15 mouse cellular contexts compared by ENCODE assay signal in genomic region chr2:130639276-130639675, GRCm38 (mm10). TPM values are rescaled to one million over a fixed set of nuclear protein-coding genes. Genes with fewer than 3 reads are reported as not detected.
DNase-seq lines count a peak whose midpoint lies in the region; ATAC-seq and TF ChIP-seq lines count a peak whose summit lies in the region.
"Had no signal": no experiment of that assay in that cellular context is flagged by ENCODE, and none has a peak within 500 bp of the region (broad histone marks: within the 10 kb centered on the region; RNA-seq: fewer than 3 reads in every experiment).

No protein-coding gene starts in this region.

- ATAC-seq in kidney, embryonic 15.5 days (replicated peaks; ENCODE audit: low FRiP score) = no peak
- no peak for ATAC-seq in stomach, embryonic 16.5 days (ENCODE audit: insufficient read depth, low FRiP score)

- peak overlapping the region; percentile 6; the same call in 1 of the 2 replicates for H3K4me3 ChIP-seq in layer of hippocampus, adult 2 months
- no peak overlapping the region for H3K4me3 ChIP-seq in kidney, embryonic 15.5 days (replicated peaks)
- no peak overlapping the region for H3K4me3 ChIP-seq in stomach, embryonic 16.5 days (replicated peaks; ENCODE audit: low read length)
- H3K4me3 ChIP-seq: forebrain, embryonic 12.5 days; heart, embryonic 12.5 days; hindbrain, embryonic 15.5 days had no signal

- peak overlapping the region; percentile 34 for H3K27ac ChIP-seq in layer of hippocampus, adult 2 months
- peak overlapping the region; percentile 87 for H3K27ac ChIP-seq in kidney, embryonic 15.5 days
- H3K27ac ChIP-seq in stomach, embryonic 16.5 days (ENCODE audit: low read length) = peak overlapping the region; percentile 74
- H3K27ac ChIP-seq: forebrain, embryonic 12.5 days; hindbrain, embryonic 15.5 days had no signal

- no peak for TF ChIP-seq CTCF in layer of hippocampus, adult 2 months (conservative IDR thresholded peaks at IDR 0.05)

- no peak overlapping the region for H3K9ac ChIP-seq in kidney, embryonic 15.5 days
- H3K9ac ChIP-seq in stomach, embryonic 16.5 days (ENCODE audit: low read length) = no peak overlapping the region
- H3K9ac ChIP-seq: forebrain, embryonic 12.5 days; heart, embryonic 12.5 days; hindbrain, embryonic 15.5 days had no signal

- no peak overlapping the region for H3K4me2 ChIP-seq in kidney, embryonic 15.5 days
- H3K4me2 ChIP-seq in stomach, embryonic 16.5 days (ENCODE audit: low read depth, low read length) = no peak overlapping the region
- H3K4me2 ChIP-seq: forebrain, embryonic 12.5 days; heart, embryonic 12.5 days; hindbrain, embryonic 15.5 days had no signal

- H3K27me3 ChIP-seq in kidney, embryonic 15.5 days = peaks cover 36% of the 10 kb centered on the region
- peaks cover 12% of the 10 kb centered on the region for H3K27me3 ChIP-seq in stomach, embryonic 16.5 days (ENCODE audit: control insufficient read depth, insufficient read depth, low read length)

- no peaks in the 10 kb centered on the region for H3K9me3 ChIP-seq in kidney, embryonic 15.5 days (replicated peaks)
- H3K9me3 ChIP-seq in stomach, embryonic 16.5 days (replicated peaks; ENCODE audit: control insufficient read depth, low read length) = no peaks in the 10 kb centered on the region
- H3K9me3 ChIP-seq: forebrain, embryonic 12.5 days; heart, embryonic 12.5 days; hindbrain, embryonic 15.5 days had no signal

- peaks cover 64% of the 10 kb centered on the region for H3K4me1 ChIP-seq in kidney, embryonic 15.5 days
- peaks cover 20% of the 10 kb centered on the region for H3K4me1 ChIP-seq in stomach, embryonic 16.5 days (ENCODE audit: control insufficient read depth, insufficient read depth, low read length)

- 0 out of 2 replicates have a peak, but pooled peaks cover 4% of the 10 kb centered on the region for H3K36me3 ChIP-seq in kidney, embryonic 15.5 days
- no peaks in the 10 kb centered on the region for H3K36me3 ChIP-seq in stomach, embryonic 16.5 days (ENCODE audit: control insufficient read depth, insufficient read depth, low read length)
- H3K36me3 ChIP-seq: forebrain, embryonic 12.5 days; heart, embryonic 12.5 days had no signal

- DNase-seq in layer of hippocampus, adult 2 months (ENCODE audit: low spot score in 2 of 2) = no peak
- DNase-seq in layer of hippocampus, postnatal 25 days (ENCODE audit: extremely low spot score in 1 of 2, low spot score in 1 of 2) = no peak
- peak; percentile 49 for DNase-seq in brain, adult 2 months (ENCODE audit: low read depth, low spot score)
- no peak for DNase-seq in thymus, postnatal 10 days (ENCODE audit: low spot score in 2 of 2)
- DNase-seq in urinary bladder, postnatal 10 days (ENCODE audit: low spot score) = no peak
- no peak for DNase-seq in right cerebral cortex, postnatal 36 days (ENCODE audit: low spot score in 2 of 2)
- DNase-seq: adrenal gland, adult 8-10 months; layer of hippocampus, postnatal 36 days; left cerebral cortex, postnatal 4 days; lung, adult 18-20 months had no signal

- WGBS in kidney, embryonic 15.5 days = 83% methylated on average over 6 of the region's 6 CpGs
- WGBS in stomach, embryonic 16.5 days = 71% methylated on average over 6 of the region's 6 CpGs

RNA-seq across cellular contexts. Expression of gene Lzts3, which starts 3.3 kb away (rescaled TPM):
- 100 to 1,000 TPM; 185 to 196 TPM for total RNA-seq in layer of hippocampus, adult 2 months (2021)
- 100 to 1,000 TPM; 159 to 163 TPM for total RNA-seq in layer of hippocampus, postnatal 25 days (2021)
- 12.2 and 13.0 TPM in 2 replicates for polyA plus RNA-seq in kidney, embryonic 15.5 days (2015; fragmentation: Nextera tagmentation; extraction: Ambion mirVana)
- polyA plus RNA-seq in stomach, embryonic 16.5 days (2015; fragmentation: Nextera tagmentation; extraction: Ambion mirVana) = 7.5 and 8.4 TPM in 2 replicates

RNA-seq across cellular contexts. Expression of gene Ubox5, which starts 9.4 kb away (rescaled TPM):
- 10 to 100 TPM; 11.0 to 11.7 TPM for total RNA-seq in layer of hippocampus, adult 2 months (2021)
- 1 to 10 TPM; 9.2 to 9.7 TPM for total RNA-seq in layer of hippocampus, postnatal 25 days (2021)
- 12.6 and 13.6 TPM in 2 replicates for polyA plus RNA-seq in kidney, embryonic 15.5 days (2015; fragmentation: Nextera tagmentation; extraction: Ambion mirVana)
- 9.6 and 10.7 TPM in 2 replicates for polyA plus RNA-seq in stomach, embryonic 16.5 days (2015; fragmentation: Nextera tagmentation; extraction: Ambion mirVana)

RNA-seq across cellular contexts. Expression of gene Fastkd5, which starts 9.4 kb away (rescaled TPM):
- total RNA-seq in layer of hippocampus, adult 2 months (2021) = 1 to 10 TPM; 8.8 to 8.9 TPM
- 1 to 10 TPM; 7.9 to 9.1 TPM for total RNA-seq in layer of hippocampus, postnatal 25 days (2021)
- polyA plus RNA-seq in kidney, embryonic 15.5 days (2015; fragmentation: Nextera tagmentation; extraction: Ambion mirVana) = 17.3 TPM in 2 replicates
- 14.7 and 16.0 TPM in 2 replicates for polyA plus RNA-seq in stomach, embryonic 16.5 days (2015; fragmentation: Nextera tagmentation; extraction: Ambion mirVana)

RNA-seq across cellular contexts. Expression of gene Ddrgk1, which starts 25.2 kb away (rescaled TPM):
- total RNA-seq in layer of hippocampus, adult 2 months (2021) = 10 to 100 TPM; 97.6 to 98.1 TPM
- 10 to 100 TPM; 84.1 to 88.1 TPM for total RNA-seq in layer of hippocampus, postnatal 25 days (2021)
- 64.7 and 76.8 TPM in 2 replicates for polyA plus RNA-seq in kidney, embryonic 15.5 days (2015; fragmentation: Nextera tagmentation; extraction: Ambion mirVana)
- 76.6 and 78.6 TPM in 2 replicates for polyA plus RNA-seq in stomach, embryonic 16.5 days (2015; fragmentation: Nextera tagmentation; extraction: Ambion mirVana)

RNA-seq across cellular contexts. Expression of gene Itpa, which starts 28.1 kb away (rescaled TPM):
- 10 to 100 TPM; 36.0 to 36.8 TPM for total RNA-seq in layer of hippocampus, adult 2 months (2021)
- total RNA-seq in layer of hippocampus, postnatal 25 days (2021) = 10 to 100 TPM; 34.8 to 41.4 TPM
- polyA plus RNA-seq in kidney, embryonic 15.5 days (2015; fragmentation: Nextera tagmentation; extraction: Ambion mirVana) = 118 and 120 TPM in 2 replicates
- 71.7 and 85.5 TPM in 2 replicates for polyA plus RNA-seq in stomach, embryonic 16.5 days (2015; fragmentation: Nextera tagmentation; extraction: Ambion mirVana)

Comparison
In these comparisons a context has a peak if more than half of its experiments do, and no peak if none do; other contexts are left out.
1. H3K27ac ChIP-seq: peak in every context shown above with its lines; median percentile 87 in kidney, embryonic 15.5 days; 74 in stomach, embryonic 16.5 days; 34 in layer of hippocampus, adult 2 months.